Mouse (Mus musculus): ENCODE results near the gene Btaf1. TPM values are rescaled to one million over a fixed set of nuclear protein-coding genes. Genes with fewer than 3 reads are reported as not detected.

The Btaf1 gene
- total RNA-seq (2022) = 10 to 100 TPM; 20.8 to 24.2 (median 22.5) TPM

GRCm38 (mm10) chr19:36925671-36926552 lies at the start of gene Btaf1:
Gene Btaf1, plus strand, starts transcription at chr19:36926079.
- DNase-seq (ENCODE audit: low spot score in 2 of 2) = peak; percentile 65 to 86

- no peak for DNase-seq (ENCODE audit: low spot score in 2 of 2)
Observed at GRCm38 (mm10) chr19:36877329-36877728, 48.5 kb upstream of the Btaf1 start.

- DNase-seq (ENCODE audit: low spot score in 2 of 2) = no peak
Observed at GRCm38 (mm10) chr19:36878743-36879495, 47.0 kb upstream of the Btaf1 start.

GRCm38 (mm10) chr19:36883119-36883518 lies 42.8 kb upstream of the Btaf1 start:
- DNase-seq (ENCODE audit: low spot score in 2 of 2) = no peak

GRCm38 (mm10) chr19:36886316-36886715 lies 39.6 kb upstream of the Btaf1 start:
- DNase-seq (ENCODE audit: low spot score in 2 of 2) = no peak

GRCm38 (mm10) chr19:36887706-36888105 lies 38.2 kb upstream of the Btaf1 start:
- no peak for DNase-seq (ENCODE audit: low spot score in 2 of 2)

- DNase-seq (ENCODE audit: low spot score in 2 of 2) = no peak
Observed at GRCm38 (mm10) chr19:36891746-36892145, 34.1 kb upstream of the Btaf1 start.

GRCm38 (mm10) chr19:36896791-36897569 lies 28.9 kb upstream of the Btaf1 start:
- DNase-seq (ENCODE audit: low spot score in 2 of 2) = no peak

- no peak for DNase-seq (ENCODE audit: low spot score in 2 of 2)
Observed at GRCm38 (mm10) chr19:36897778-36898177, 28.1 kb upstream of the Btaf1 start.

- no peak for DNase-seq (ENCODE audit: low spot score in 2 of 2)
Observed at GRCm38 (mm10) chr19:36903377-36903776, 22.5 kb upstream of the Btaf1 start.

- DNase-seq (ENCODE audit: low spot score in 2 of 2) = peak in 1 of 2 experiments; percentile 40
Observed at GRCm38 (mm10) chr19:36904211-36905007, 21.5 kb upstream of the Btaf1 start.

- no peak for DNase-seq (ENCODE audit: low spot score in 2 of 2)
Observed at GRCm38 (mm10) chr19:36909150-36909549, 16.7 kb upstream of the Btaf1 start.

- no peak for DNase-seq (ENCODE audit: low spot score in 2 of 2)
Observed at GRCm38 (mm10) chr19:36909676-36910292, 16.1 kb upstream of the Btaf1 start.

- DNase-seq (ENCODE audit: low spot score in 2 of 2) = peak; percentile 20 to 66
Observed at GRCm38 (mm10) chr19:36910424-36911045, 15.3 kb upstream of the Btaf1 start.

- no peak for DNase-seq (ENCODE audit: low spot score in 2 of 2)
Observed at GRCm38 (mm10) chr19:36913064-36913463, 12.8 kb upstream of the Btaf1 start.

- no peak for DNase-seq (ENCODE audit: low spot score in 2 of 2)
Observed at GRCm38 (mm10) chr19:36916206-36916605, 9.7 kb upstream of the Btaf1 start.

GRCm38 (mm10) chr19:36916876-36917389 lies 8.9 kb upstream of the Btaf1 start:
- DNase-seq (ENCODE audit: low spot score in 2 of 2) = no peak

GRCm38 (mm10) chr19:36918441-36919301 lies 7.2 kb upstream of the Btaf1 start:
- DNase-seq (ENCODE audit: low spot score in 2 of 2) = peak; percentile 60 to 83

GRCm38 (mm10) chr19:36919466-36919865 lies 6.4 kb upstream of the Btaf1 start, which contains the start of gene Fgfbp3:
Gene Fgfbp3, minus strand, starts transcription at chr19:36919615.
- DNase-seq (ENCODE audit: low spot score in 2 of 2) = no peak

Measured in left cerebral cortex, adult 8-10 months (tissue).